Mouse (Mus musculus): ENCODE data around the gene Ccdc137.

DNA sequence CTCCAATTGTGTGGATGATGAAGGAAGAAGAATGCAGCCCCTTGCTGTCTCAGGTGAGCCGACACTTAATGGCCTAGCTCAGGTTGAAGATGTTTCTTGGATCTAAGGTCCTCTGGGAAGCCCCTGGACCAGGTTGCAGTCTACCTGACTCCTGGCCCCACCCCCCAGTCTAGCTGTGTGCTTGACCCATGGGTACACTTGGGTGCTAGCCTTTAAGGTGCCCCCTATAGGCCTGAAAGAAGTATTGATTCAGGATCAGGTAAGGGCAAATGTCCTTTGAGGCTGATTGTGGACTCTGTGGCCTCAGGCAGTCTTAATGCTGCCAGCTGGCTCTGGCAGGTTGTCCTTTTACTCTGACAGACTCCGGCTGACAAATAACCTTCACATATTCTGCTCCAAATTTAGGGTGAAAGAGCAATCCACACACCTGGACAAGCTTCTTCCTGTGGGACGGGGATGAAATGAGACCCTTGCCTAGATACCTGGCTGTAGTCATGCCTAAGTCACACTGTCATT is 15.1 kb upstream of the Ccdc137 start:
- TF ChIP-seq CTCF (IDR thresholded peaks at IDR 0.05; ENCODE audit: low read depth, low read length) (peak; percentile 37), POLR2A (IDR thresholded peaks at IDR 0.05; ENCODE audit: extremely low read depth, insufficient read depth, low read length) (no peak)
